Mouse (Mus musculus) thymus, postnatal 10 days (tissue): ENCODE measurements around the gene Sgca.
A peak's percentile ranks its signal among the peaks of the same experiment; 100 is the strongest.

Experiments
- DNase-seq, 2 experiments: peaks; one replicate each; pipeline ENCODE4 v3.0.0; 2021; ENCODE audit warnings: low spot score in 2 of 2

Gene Sgca

GRCm38 (mm10) chr11:95001584-95002347, 25.6 kb upstream of the Sgca start:
- no peak for DNase-seq

DNA sequence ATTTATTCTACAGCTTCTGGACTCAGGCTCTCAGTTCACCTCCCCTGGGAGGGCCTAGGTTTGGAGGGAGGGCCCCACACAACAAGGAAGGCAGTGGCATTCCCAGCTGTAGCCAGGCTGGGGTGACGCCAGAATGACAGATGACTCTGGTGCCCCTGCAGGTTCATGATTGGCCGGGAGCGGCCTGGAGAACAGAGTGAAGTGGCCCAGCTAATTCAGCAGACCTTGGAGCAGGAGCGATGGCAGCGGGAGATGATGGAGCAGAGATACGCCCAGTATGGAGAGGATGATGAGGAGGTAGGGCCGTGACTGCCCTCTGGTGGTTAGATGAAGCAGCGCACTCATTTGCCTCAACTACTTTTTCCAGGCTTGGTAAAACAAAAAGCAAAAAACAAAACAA, 24.9 kb upstream of the Sgca start:
- peak; percentile 61 to 72 for DNase-seq

DNA sequence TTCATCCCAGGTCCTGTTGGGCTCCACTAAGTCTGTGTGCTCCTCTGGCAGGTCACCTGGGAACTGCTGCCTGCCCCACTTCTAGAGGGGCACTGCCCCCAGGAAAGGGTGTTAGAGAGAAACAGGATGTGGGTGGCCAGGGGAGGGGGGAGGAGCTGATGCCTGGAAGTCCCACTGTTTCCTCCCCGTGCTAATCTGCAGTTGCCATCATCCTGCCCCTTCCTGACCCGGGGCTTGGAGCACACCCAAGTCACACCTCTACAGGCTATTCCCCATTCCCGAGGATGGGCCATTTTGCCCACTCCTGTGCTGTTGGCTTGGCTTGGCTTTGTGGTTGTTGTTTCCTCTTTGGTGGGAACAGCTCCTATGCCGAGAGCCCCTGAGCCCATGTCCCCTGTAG, 24.4 kb upstream of the Sgca start:
- peak; percentile 70 to 73 for DNase-seq

DNA sequence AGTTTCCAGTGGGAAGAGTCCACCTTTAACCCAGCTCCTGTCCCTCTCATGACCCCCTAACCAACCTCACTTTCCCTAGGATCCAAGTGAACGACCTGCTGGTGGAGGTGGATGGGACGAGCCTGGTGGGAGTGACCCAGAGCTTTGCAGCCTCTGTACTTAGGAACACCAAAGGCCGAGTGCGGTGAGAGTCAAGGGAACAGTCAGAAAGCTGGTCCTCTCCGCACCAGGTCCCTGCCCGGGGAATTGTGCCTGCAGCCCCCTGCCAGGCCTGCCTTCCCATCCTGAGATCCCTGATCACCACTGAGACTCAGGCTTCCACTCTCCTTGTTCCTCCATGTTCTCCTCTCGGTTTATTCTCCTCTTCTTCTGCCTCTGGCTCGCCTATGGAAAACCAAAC, 24.0 kb upstream of the Sgca start:
- DNase-seq: no peak

GRCm38 (mm10) chr11:94998041-94998531, 22.0 kb upstream of the Sgca start:
- peak; percentile 97 for DNase-seq

- no peak for DNase-seq
Observed at GRCm38 (mm10) chr11:94997596-94997995, 21.5 kb upstream of the Sgca start.

DNA sequence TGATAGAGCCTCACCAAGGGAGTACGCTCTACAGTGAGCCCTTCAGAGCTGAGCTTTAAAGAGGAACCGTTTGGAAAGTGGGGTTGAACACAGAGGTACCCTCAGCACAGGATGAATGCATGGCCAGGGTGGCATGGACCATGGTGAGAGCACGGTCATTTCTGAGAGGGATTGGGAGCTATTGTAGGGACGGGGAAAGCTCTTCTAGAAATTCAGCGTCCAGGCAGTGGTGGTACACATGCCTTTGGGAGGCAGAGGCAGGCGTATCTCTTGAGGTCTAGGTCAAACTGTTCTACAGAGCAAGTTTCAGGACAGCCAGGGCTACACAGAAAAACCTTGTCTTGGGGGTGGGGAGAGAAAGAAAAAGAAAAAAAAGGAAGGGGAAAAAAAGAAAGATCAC, 20.9 kb upstream of the Sgca start:
- DNase-seq: no peak

GRCm38 (mm10) chr11:94996101-94996500, 20.0 kb upstream of the Sgca start:
- no peak for DNase-seq

GRCm38 (mm10) chr11:94994947-94995772, 19.0 kb upstream of the Sgca start:
- DNase-seq: no peak

GRCm38 (mm10) chr11:94994208-94994814, 18.2 kb upstream of the Sgca start:
- DNase-seq: no peak

- peak in 1 of 2 experiments; percentile 44 for DNase-seq
Observed at GRCm38 (mm10) chr11:94992754-94993606, 16.9 kb upstream of the Sgca start.

- no peak for DNase-seq
Observed at GRCm38 (mm10) chr11:94992480-94992753, 16.3 kb upstream of the Sgca start.

DNA sequence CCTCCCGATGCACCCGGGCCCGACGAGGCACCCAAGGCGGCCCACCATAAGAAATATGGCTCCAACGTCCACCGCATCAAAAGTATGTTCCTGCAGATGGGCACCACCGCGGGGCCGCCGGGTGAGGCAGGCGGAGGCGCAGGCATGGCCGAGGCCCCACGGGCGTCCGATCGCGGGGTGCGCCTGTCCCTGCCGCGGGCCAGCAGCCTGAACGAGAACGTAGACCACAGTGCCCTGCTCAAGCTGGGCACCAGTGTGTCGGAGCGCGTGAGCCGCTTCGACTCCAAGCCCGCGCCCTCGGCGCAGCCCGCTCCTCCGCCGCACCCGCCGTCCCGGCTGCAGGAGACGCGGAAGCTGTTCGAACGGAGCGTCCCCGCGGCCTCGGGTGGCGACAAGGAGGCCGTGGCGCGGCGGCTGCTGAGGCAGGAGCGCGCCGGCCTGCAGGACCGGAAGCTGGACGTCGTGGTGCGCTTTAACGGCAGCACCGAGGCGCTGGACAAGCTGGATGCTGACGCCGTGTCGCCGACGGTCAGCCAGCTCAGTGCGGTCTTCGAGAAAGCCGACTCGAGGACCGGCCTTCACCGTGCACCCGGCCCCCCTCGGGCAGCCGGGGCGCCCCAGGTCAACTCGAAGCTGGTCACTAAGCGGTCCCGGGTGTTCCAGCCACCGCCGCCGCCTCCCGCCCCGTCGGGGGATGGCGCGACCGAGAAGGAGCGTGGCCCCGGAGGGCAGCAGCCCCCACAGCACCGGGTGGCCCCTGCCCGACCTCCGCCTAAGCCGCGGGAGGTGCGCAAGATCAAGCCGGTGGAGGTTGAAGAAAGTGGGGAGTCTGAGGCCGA, 15.7 kb upstream of the Sgca start:
- peak; percentile 54 to 64 for DNase-seq

- DNase-seq: peak; percentile 87 to 92
Observed at GRCm38 (mm10) chr11:94990749-94991577, 14.8 kb upstream of the Sgca start, which contains the start of gene Ppp1r9b. Ppp1r9b (plus strand) TSS chr11:94991035.

DNA sequence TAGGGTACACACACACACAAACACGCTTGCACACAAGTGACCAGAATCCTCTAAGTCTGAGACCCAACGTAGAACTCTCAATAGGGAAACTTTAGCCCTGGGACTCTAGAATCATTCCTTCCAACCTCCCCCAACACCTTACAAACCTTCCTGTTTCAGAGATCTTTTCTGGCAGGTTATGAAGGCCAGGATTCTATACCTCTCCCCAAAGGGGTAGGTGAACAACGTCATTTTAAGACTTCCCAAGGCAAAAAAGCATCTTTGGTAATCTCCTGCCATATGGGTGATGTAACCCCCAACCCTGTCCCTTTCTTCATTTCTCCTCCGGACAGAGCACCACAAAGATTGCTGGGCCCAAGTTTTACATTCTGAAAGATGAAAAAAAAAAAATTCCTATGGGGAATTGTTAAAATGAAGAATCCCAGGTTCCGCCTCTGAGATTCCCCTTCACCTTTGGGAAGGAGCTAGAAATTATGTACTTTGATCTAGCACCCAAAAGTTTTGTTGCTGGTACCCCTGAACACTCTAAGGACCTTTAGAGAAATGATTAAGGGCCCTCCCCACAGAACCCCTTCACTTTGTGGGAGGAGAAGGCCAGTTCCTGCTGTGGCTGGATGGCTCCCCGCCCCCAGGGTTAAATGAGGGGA, 14.1 kb upstream of the Sgca start:
- no peak for DNase-seq

DNA sequence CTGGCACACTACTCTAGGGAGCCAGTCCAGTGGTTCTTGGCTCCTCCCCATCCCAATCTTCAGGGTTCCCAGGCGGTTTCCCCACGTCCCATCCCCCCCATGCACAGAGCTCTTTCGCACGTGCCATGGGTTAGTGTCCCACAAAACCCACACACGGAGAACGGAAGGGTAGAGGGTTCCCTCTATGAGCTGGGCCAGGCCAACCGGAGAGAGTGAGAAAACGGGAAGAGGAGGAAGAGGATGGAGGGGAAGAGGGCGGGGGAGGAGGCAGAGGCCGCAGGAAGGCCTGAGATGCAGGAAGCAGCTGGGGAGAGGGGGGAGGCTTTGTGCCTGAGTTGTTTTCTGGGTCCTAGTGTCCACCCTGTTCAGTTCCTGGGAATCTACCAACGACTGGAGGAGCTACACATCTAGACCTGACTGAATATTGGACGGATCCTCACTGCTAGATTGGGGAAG, 13.5 kb upstream of the Sgca start:
- peak; percentile 64 to 72 for DNase-seq

DNA sequence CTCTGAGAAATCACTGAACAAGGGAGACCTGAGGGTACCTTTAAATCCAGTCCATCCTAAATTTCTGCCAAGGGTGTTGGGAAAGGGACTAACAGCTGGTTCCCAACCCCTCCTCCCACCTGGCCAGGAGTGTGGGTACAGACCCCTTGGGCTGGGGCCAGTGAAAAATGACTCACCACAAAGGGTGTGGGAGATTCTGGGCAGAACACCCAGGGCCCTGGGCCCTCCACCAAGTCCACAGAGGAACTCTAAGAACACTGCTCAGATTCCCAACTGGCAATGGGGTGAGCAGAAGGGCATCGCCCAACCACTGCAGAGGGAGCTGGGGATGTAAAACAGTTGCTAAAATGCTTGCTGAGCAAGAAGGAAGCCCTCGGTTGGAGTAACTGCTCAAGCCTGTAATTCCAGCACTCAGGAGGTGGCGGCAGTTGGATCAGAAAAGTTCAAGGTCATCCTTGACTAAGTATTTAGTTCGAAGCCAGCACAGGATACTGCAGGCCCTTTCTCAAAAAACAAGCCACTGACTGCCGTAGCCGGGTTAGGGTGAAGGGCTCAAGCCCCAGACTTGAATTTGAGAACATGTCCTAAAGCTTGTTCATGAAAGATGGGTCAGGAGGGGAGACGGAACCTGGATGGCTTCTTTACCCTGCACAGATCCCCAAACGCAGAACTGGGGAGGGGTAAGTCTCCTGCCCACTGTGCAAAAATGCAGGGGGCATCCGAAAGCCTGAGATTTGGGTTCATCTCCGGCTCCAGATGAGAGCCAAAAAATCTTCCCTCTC, 12.8 kb upstream of the Sgca start:
- DNase-seq: no peak

DNA sequence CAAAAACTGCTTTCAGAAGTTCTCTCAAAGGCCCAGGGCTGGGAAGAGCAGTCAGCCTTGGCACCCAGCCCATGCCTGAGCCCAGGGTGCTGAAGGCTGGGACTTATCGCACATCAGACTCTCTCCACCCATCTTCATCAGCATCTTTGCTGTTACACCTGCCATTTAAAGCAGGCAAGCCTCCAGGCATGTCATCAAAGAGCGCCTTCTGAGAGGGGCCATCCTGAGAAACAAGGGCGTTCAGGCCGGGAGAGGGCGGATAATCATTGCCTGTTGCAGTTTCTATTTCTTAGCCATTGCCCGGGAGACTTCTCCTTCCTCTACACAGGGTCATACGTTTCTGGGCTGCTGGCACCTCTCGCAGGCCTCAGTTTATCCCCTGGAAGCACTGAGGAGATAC, 11.7 kb upstream of the Sgca start:
- no peak for DNase-seq
